Mouse (Mus musculus): ENCODE measurements around the gene Trim28. TPM values are rescaled to one million over a fixed set of nuclear protein-coding genes. Genes with fewer than 3 reads are reported as not detected.

Trim28 gene
- 525 and 526 TPM in 2 replicates for polyA plus RNA-seq (2014; fragmentation: Nextera tagmentation; extraction: Ambion mirVana)

- Histone ChIP-seq H3K4me2 (ENCODE audit: low read depth, low read length) (no peak within 1 kb of the TSS), H3K4me3 (ENCODE audit: low read depth, low read length) (no peak within 1 kb of the TSS), H3K27ac (replicated peaks; ENCODE audit: low read depth, low read length) (no peak within 1 kb of the TSS), H3K9me3 (replicated peaks; ENCODE audit: control insufficient read depth, low read length) (no peaks in the 10 kb centered on the region), H3K36me3 (replicated peaks; ENCODE audit: control insufficient read depth, insufficient read depth, low read depth, low read length) (no peaks in the 10 kb centered on the region), H3K9ac (replicated peaks; ENCODE audit: low read length) (no peak within 1 kb of the TSS), H3K27me3 (ENCODE audit: control insufficient read depth, insufficient read depth, low read length) (no peaks in the 10 kb centered on the region), H3K4me1 (ENCODE audit: control insufficient read depth, insufficient read depth, low read length) (no peaks in the 10 kb centered on the region)
- no peak for DNase-seq (ENCODE audit: low spot score)
- 73% methylated on average over 3 of the region's 3 CpGs for whole genome bisulfite sequencing
- ATAC-seq (replicated peaks; ENCODE audit: insufficient number of reproducible peaks, low FRiP score, low TSS enrichment, low read depth): no peak
Measured at GRCm38 (mm10) chr7:12998851-12999250, at the start of gene Trim28. Trim28 (plus strand) TSS chr7:12999114.

- peak overlapping the region; percentile 67 for H3K9ac ChIP-seq (replicated peaks; ENCODE audit: low read length)
- WGBS: 7% methylated on average over 16 of the region's 16 CpGs
- H3K27ac ChIP-seq (replicated peaks; ENCODE audit: low read depth, low read length): peak overlapping the region; percentile 63
- H3K4me2 ChIP-seq (ENCODE audit: low read depth, low read length): peak overlapping the region; percentile 66
- no peak for ATAC-seq (replicated peaks; ENCODE audit: insufficient number of reproducible peaks, low FRiP score, low TSS enrichment, low read depth)
- H3K27me3 ChIP-seq (ENCODE audit: control insufficient read depth, insufficient read depth, low read length): no peaks in the 10 kb centered on the region
- no peak for DNase-seq (ENCODE audit: low spot score)
- no peaks in the 10 kb centered on the region for H3K4me1 ChIP-seq (ENCODE audit: control insufficient read depth, insufficient read depth, low read length)
- H3K36me3 ChIP-seq (replicated peaks; ENCODE audit: control insufficient read depth, insufficient read depth, low read depth, low read length): no peaks in the 10 kb centered on the region
- H3K9me3 ChIP-seq (replicated peaks; ENCODE audit: control insufficient read depth, low read length): no peaks in the 10 kb centered on the region
- H3K4me3 ChIP-seq (ENCODE audit: low read depth, low read length): peak overlapping the region; percentile 38
Measured at GRCm38 (mm10) chr7:12949872-12950229, 49.1 kb upstream of the Trim28 start.

- ATAC-seq (replicated peaks; ENCODE audit: insufficient number of reproducible peaks, low FRiP score, low TSS enrichment, low read depth) (no peak), DNase-seq (ENCODE audit: low spot score) (no peak)
- no peak overlapping the region for H3K4me3 ChIP-seq (ENCODE audit: low read depth, low read length)
- no peaks in the 10 kb centered on the region for H3K9me3 ChIP-seq (replicated peaks; ENCODE audit: control insufficient read depth, low read length)
- no peaks in the 10 kb centered on the region for H3K36me3 ChIP-seq (replicated peaks; ENCODE audit: control insufficient read depth, insufficient read depth, low read depth, low read length)
- 64% methylated on average over 3 of the region's 3 CpGs for WGBS
- no peak overlapping the region for H3K4me2 ChIP-seq (ENCODE audit: low read depth, low read length)
- no peak overlapping the region for H3K27ac ChIP-seq (replicated peaks; ENCODE audit: low read depth, low read length)
- no peak overlapping the region for H3K9ac ChIP-seq (replicated peaks; ENCODE audit: low read length)
- no peaks in the 10 kb centered on the region for H3K27me3 ChIP-seq (ENCODE audit: control insufficient read depth, insufficient read depth, low read length)
- H3K4me1 ChIP-seq (ENCODE audit: control insufficient read depth, insufficient read depth, low read length): no peaks in the 10 kb centered on the region
Measured at GRCm38 (mm10) chr7:12954896-12955295, 44.0 kb upstream of the Trim28 start.

GRCm38 (mm10) chr7:12957511-12957910, 41.4 kb upstream of the Trim28 start:
- Histone ChIP-seq H3K36me3 (replicated peaks; ENCODE audit: control insufficient read depth, insufficient read depth, low read depth, low read length) (no peaks in the 10 kb centered on the region), H3K4me3 (ENCODE audit: low read depth, low read length) (no peak overlapping the region), H3K9ac (replicated peaks; ENCODE audit: low read length) (no peak overlapping the region), H3K4me2 (ENCODE audit: low read depth, low read length) (no peak overlapping the region), H3K27me3 (ENCODE audit: control insufficient read depth, insufficient read depth, low read length) (no peaks in the 10 kb centered on the region), H3K9me3 (replicated peaks; ENCODE audit: control insufficient read depth, low read length) (no peaks in the 10 kb centered on the region), H3K27ac (replicated peaks; ENCODE audit: low read depth, low read length) (no peak overlapping the region), H3K4me1 (ENCODE audit: control insufficient read depth, insufficient read depth, low read length) (no peaks in the 10 kb centered on the region)
- ATAC-seq (replicated peaks; ENCODE audit: insufficient number of reproducible peaks, low FRiP score, low TSS enrichment, low read depth) (no peak), DNase-seq (ENCODE audit: low spot score) (no peak)
- 74% methylated on average over 5 of the region's 5 CpGs for WGBS

- Histone ChIP-seq H3K27ac (replicated peaks; ENCODE audit: low read depth, low read length) (no peak overlapping the region), H3K36me3 (replicated peaks; ENCODE audit: control insufficient read depth, insufficient read depth, low read depth, low read length) (no peaks in the 10 kb centered on the region), H3K9me3 (replicated peaks; ENCODE audit: control insufficient read depth, low read length) (no peaks in the 10 kb centered on the region), H3K4me2 (ENCODE audit: low read depth, low read length) (no peak overlapping the region), H3K27me3 (ENCODE audit: control insufficient read depth, insufficient read depth, low read length) (no peaks in the 10 kb centered on the region), H3K4me3 (ENCODE audit: low read depth, low read length) (no peak overlapping the region), H3K4me1 (ENCODE audit: control insufficient read depth, insufficient read depth, low read length) (no peaks in the 10 kb centered on the region), H3K9ac (replicated peaks; ENCODE audit: low read length) (no peak overlapping the region)
- no peak for ATAC-seq (replicated peaks; ENCODE audit: insufficient number of reproducible peaks, low FRiP score, low TSS enrichment, low read depth)
- no peak for DNase-seq (ENCODE audit: low spot score)
- 79% methylated on average over 4 of the region's 4 CpGs for WGBS
Measured at GRCm38 (mm10) chr7:12958948-12959347, 40.0 kb upstream of the Trim28 start.

- Histone ChIP-seq H3K4me1 (ENCODE audit: control insufficient read depth, insufficient read depth, low read length) (no peaks in the 10 kb centered on the region), H3K27ac (replicated peaks; ENCODE audit: low read depth, low read length) (no peak overlapping the region), H3K9ac (replicated peaks; ENCODE audit: low read length) (no peak overlapping the region), H3K9me3 (replicated peaks; ENCODE audit: control insufficient read depth, low read length) (no peaks in the 10 kb centered on the region), H3K36me3 (replicated peaks; ENCODE audit: control insufficient read depth, insufficient read depth, low read depth, low read length) (no peaks in the 10 kb centered on the region), H3K27me3 (ENCODE audit: control insufficient read depth, insufficient read depth, low read length) (no peaks in the 10 kb centered on the region), H3K4me2 (ENCODE audit: low read depth, low read length) (no peak overlapping the region), H3K4me3 (ENCODE audit: low read depth, low read length) (no peak overlapping the region)
- ATAC-seq (replicated peaks; ENCODE audit: insufficient number of reproducible peaks, low FRiP score, low TSS enrichment, low read depth): no peak
- 19% methylated on average over 4 of the region's 4 CpGs for WGBS
- DNase-seq (ENCODE audit: low spot score): no peak
Measured at GRCm38 (mm10) chr7:12959718-12960117, 39.2 kb upstream of the Trim28 start.

GRCm38 (mm10) chr7:12961511-12962141, 37.3 kb upstream of the Trim28 start:
- H3K4me3 ChIP-seq (ENCODE audit: low read depth, low read length): peak overlapping the region; percentile 41
- peak overlapping the region; percentile 62; the same call in 1 of the 2 replicates for H3K27ac ChIP-seq (replicated peaks; ENCODE audit: low read depth, low read length)
- DNase-seq (ENCODE audit: low spot score) (peak; percentile 86), ATAC-seq (replicated peaks; ENCODE audit: insufficient number of reproducible peaks, low FRiP score, low TSS enrichment, low read depth) (peak; percentile 49)
- no peaks in the 10 kb centered on the region; the same call in 1 of the 2 replicates for H3K4me1 ChIP-seq (ENCODE audit: control insufficient read depth, insufficient read depth, low read length)
- H3K27me3 ChIP-seq (ENCODE audit: control insufficient read depth, insufficient read depth, low read length): no peaks in the 10 kb centered on the region
- no peaks in the 10 kb centered on the region for H3K36me3 ChIP-seq (replicated peaks; ENCODE audit: control insufficient read depth, insufficient read depth, low read depth, low read length)
- 3% methylated on average over 29 of the region's 29 CpGs for WGBS
- H3K9me3 ChIP-seq (replicated peaks; ENCODE audit: control insufficient read depth, low read length): no peaks in the 10 kb centered on the region
- H3K4me2 ChIP-seq (ENCODE audit: low read depth, low read length): peak overlapping the region; percentile 49
- peak overlapping the region; percentile 53 for H3K9ac ChIP-seq (replicated peaks; ENCODE audit: low read length)

- H3K9ac ChIP-seq (replicated peaks; ENCODE audit: low read length): peak within 1 kb of the TSS; percentile 90
Measured at GRCm38 (mm10) chr7:12965678-12966091, 33.2 kb upstream of the Trim28 start, which contains the start of gene Zfp324. Zfp324 (plus strand) TSS chr7:12965838.

More at GRCm38 (mm10) chr7:12965678-12966091, 33.2 kb upstream of the Trim28 start, which contains the start of gene Zfp324:
- Histone ChIP-seq H3K27me3 (ENCODE audit: control insufficient read depth, insufficient read depth, low read length) (no peaks in the 10 kb centered on the region), H3K27ac (replicated peaks; ENCODE audit: low read depth, low read length) (peak within 1 kb of the TSS; percentile 69), H3K4me1 (ENCODE audit: control insufficient read depth, insufficient read depth, low read length) (no peaks in the 10 kb centered on the region; the same call in 1 of the 2 replicates), H3K4me3 (ENCODE audit: low read depth, low read length) (peak within 1 kb of the TSS; percentile 73), H3K4me2 (ENCODE audit: low read depth, low read length) (peak within 1 kb of the TSS; percentile 87), H3K36me3 (replicated peaks; ENCODE audit: control insufficient read depth, insufficient read depth, low read depth, low read length) (no peaks in the 10 kb centered on the region), H3K9me3 (replicated peaks; ENCODE audit: control insufficient read depth, low read length) (no peaks in the 10 kb centered on the region)
- 0% methylated on average over 23 of the region's 23 CpGs for WGBS
- DNase-seq (ENCODE audit: low spot score) (peak; percentile 90), ATAC-seq (replicated peaks; ENCODE audit: insufficient number of reproducible peaks, low FRiP score, low TSS enrichment, low read depth) (peak; percentile 86)

All from embryonic facial prominence, embryonic 11.5 days (tissue).